Mouse (Mus musculus): ENCODE results near the gene Vps25. TPM values are rescaled to one million over a fixed set of nuclear protein-coding genes. Genes with fewer than 3 reads are reported as not detected.

Gene Vps25
- polyA plus RNA-seq, 1 experiment from 2014 or later, result 93.6 TPM

- 2% methylated on average over 32 of the region's 32 CpGs for WGBS
- no peaks in the 10 kb centered on the region for H3K9me3 ChIP-seq
- no peak overlapping the region for H3K27ac ChIP-seq
- peak overlapping the region; percentile 97 for H3K4me2 ChIP-seq (replicated peaks)
- peak overlapping the region; percentile 55; the same call in 1 of the 2 replicates for H3K4me3 ChIP-seq
- ATAC-seq (ENCODE audit: insufficient number of reproducible peaks, insufficient read depth, low FRiP score, low TSS enrichment), result no peak
- H3K36me3 ChIP-seq, result peaks cover 4% of the 10 kb centered on the region; the same call in 1 of the 2 replicates
- peaks cover 57% of the 10 kb centered on the region for H3K4me1 ChIP-seq
- H3K27me3 ChIP-seq, result peaks cover 49% of the 10 kb centered on the region
- no peak overlapping the region for H3K9ac ChIP-seq
Observed at GRCm38 (mm10) chr11:101263138-101263988, 9.9 kb downstream of the Vps25 start.

DNA sequence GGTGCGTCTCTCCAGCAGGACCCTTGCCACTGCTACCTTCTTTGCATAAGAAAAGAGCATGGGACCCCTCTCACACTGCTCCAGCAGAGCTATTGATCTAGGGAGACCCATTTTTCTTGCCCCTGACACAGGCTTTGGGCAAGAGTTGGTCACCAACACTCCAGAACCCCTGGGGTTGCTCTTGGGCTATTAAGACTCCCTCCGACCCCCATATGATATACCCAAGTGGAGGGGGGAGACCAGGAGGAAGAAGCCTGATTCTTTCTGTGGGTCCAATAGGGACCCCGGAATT, 10.4 kb downstream of the Vps25 start:
- WGBS, result 8% methylated on average over 3 of the region's 3 CpGs

DNA sequence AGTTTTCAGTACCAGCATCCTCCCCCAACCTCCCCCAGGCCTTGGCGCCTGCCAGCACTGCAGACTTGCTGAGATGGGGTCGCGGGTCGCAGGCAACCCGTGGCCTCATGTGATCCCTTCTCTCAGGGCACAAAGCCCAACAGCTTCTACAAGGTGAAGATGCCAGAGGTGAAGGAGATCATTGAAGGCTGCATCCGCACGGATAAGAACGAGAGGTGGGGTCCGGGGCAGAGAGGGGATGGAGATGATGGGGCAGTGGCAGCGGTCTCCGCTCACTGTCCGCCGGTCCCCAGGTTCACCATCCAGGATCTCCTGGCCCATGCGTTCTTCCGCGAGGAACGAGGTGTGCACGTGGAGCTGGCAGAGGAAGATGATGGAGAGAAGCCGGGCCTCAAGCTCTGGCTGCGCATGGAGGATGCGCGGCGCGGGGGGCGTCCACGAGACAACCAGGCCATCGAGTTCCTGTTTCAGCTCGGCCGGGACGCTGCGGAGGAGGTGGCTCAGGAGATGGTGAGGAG, 11.5 kb downstream of the Vps25 start:
- H3K9me3 ChIP-seq, result no peaks in the 10 kb centered on the region
- no peak overlapping the region for H3K27ac ChIP-seq
- 1% methylated on average over 31 of the region's 31 CpGs for WGBS
- H3K27me3 ChIP-seq, result peaks cover 53% of the 10 kb centered on the region
- no peak for ATAC-seq (ENCODE audit: insufficient number of reproducible peaks, insufficient read depth, low FRiP score, low TSS enrichment)
- H3K4me1 ChIP-seq, result peaks cover 46% of the 10 kb centered on the region
- peak overlapping the region; percentile 35 for H3K4me3 ChIP-seq
- H3K9ac ChIP-seq, result peak overlapping the region; percentile 32; the same call in 1 of the 2 replicates
- peak overlapping the region; percentile 52 for H3K4me2 ChIP-seq (replicated peaks)
- no peaks in the 10 kb centered on the region for H3K36me3 ChIP-seq

More for the DNA sequence above, 10.4 kb downstream of the Vps25 start:
- no peak overlapping the region for H3K4me2 ChIP-seq (replicated peaks)
- no peak overlapping the region for H3K4me3 ChIP-seq
- no peaks in the 10 kb centered on the region for H3K9me3 ChIP-seq
- peaks cover 53% of the 10 kb centered on the region for H3K27me3 ChIP-seq
- no peak overlapping the region for H3K27ac ChIP-seq
- H3K4me1 ChIP-seq, result peaks cover 57% of the 10 kb centered on the region
- no peak overlapping the region for H3K9ac ChIP-seq
- no peak for ATAC-seq (ENCODE audit: insufficient number of reproducible peaks, insufficient read depth, low FRiP score, low TSS enrichment)
- peaks cover 4% of the 10 kb centered on the region; the same call in 1 of the 2 replicates for H3K36me3 ChIP-seq

DNA sequence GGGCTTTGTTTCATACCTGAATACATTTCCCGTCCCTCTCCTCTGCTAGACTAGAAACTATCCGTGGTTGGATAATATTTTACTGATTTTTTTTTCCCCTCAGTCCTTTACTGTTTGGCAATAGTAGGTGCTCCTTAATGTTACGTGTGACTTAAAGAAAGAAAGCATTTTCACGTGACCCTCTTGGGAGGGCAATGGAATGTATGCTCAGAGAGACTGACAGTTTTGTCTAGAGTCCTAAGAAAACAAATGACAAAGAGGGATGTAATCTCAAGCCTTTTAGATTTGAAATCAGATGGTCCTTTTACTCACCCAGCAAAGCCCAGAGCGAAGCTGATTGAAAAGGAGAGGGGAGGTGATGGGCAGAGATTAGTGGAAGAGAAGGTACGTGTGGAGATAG, 12.4 kb downstream of the Vps25 start:
- Histone ChIP-seq H3K9me3 (no peaks in the 10 kb centered on the region), H3K27ac (no peak overlapping the region), H3K4me2 (replicated peaks) (peak overlapping the region; percentile 52), H3K9ac (no peak overlapping the region), H3K36me3 (no peaks in the 10 kb centered on the region), H3K4me1 (peaks cover 42% of the 10 kb centered on the region), H3K27me3 (peaks cover 53% of the 10 kb centered on the region), H3K4me3 (peak overlapping the region; percentile 35; the same call in 1 of the 2 replicates)
- 22% methylated on average over 6 of the region's 6 CpGs for WGBS
- no peak for ATAC-seq (ENCODE audit: insufficient number of reproducible peaks, insufficient read depth, low FRiP score, low TSS enrichment)

GRCm38 (mm10) chr11:101269577-101270116, 16.1 kb downstream of the Vps25 start:
- Histone ChIP-seq H3K9ac (no peak overlapping the region), H3K36me3 (no peaks in the 10 kb centered on the region), H3K27ac (no peak overlapping the region), H3K4me1 (peaks cover 15% of the 10 kb centered on the region), H3K4me3 (no peak overlapping the region), H3K9me3 (no peaks in the 10 kb centered on the region), H3K27me3 (peaks cover 24% of the 10 kb centered on the region), H3K4me2 (replicated peaks) (no peak overlapping the region)
- 34% methylated on average over 10 of the region's 10 CpGs for WGBS
- ATAC-seq (ENCODE audit: insufficient number of reproducible peaks, insufficient read depth, low FRiP score, low TSS enrichment), result no peak

GRCm38 (mm10) chr11:101272446-101272845, 18.9 kb downstream of the Vps25 start:
- H3K4me2 ChIP-seq (replicated peaks), result no peak overlapping the region
- H3K27ac ChIP-seq, result no peak overlapping the region
- H3K4me1 ChIP-seq, result peaks cover 9% of the 10 kb centered on the region
- 81% methylated on average over 3 of the region's 3 CpGs for WGBS
- H3K27me3 ChIP-seq, result 0 out of 2 replicates have a peak, but pooled peaks cover 15% of the 10 kb centered on the region
- H3K36me3 ChIP-seq, result peaks cover 11% of the 10 kb centered on the region; the same call in 1 of the 2 replicates
- H3K9ac ChIP-seq, result no peak overlapping the region
- no peak for ATAC-seq (ENCODE audit: insufficient number of reproducible peaks, insufficient read depth, low FRiP score, low TSS enrichment)
- H3K9me3 ChIP-seq, result no peaks in the 10 kb centered on the region
- H3K4me3 ChIP-seq, result no peak overlapping the region

DNA sequence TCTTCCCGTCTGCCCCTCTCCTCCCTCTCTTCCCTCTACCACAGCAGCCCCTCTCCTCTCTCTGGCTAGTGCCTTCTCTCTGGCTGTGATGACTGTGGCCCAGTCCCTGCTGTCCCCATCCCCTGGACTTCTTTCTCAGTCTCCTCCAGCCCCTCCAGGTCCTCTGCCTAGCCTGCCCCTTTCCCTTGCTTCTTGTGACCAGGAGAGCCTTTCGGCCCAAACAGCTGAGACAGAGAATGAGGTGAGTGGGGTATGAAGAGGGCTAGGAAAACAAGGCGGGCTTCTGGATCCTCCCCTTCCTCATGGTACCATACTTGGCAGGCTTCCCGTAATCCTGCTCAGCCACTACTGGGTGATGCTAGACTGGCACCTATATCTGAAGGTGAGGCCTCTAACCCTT, 21.8 kb downstream of the Vps25 start:
- Histone ChIP-seq H3K9ac (no peak overlapping the region), H3K4me2 (replicated peaks) (no peak overlapping the region), H3K9me3 (no peaks in the 10 kb centered on the region), H3K4me3 (no peak overlapping the region), H3K4me1 (peaks cover 18% of the 10 kb centered on the region), H3K27ac (no peak overlapping the region), H3K36me3 (peaks cover 11% of the 10 kb centered on the region; the same call in 1 of the 2 replicates), H3K27me3 (0 out of 2 replicates have a peak, but pooled peaks cover 9% of the 10 kb centered on the region)
- WGBS, result 73% methylated on average over 4 of the region's 4 CpGs
- ATAC-seq (ENCODE audit: insufficient number of reproducible peaks, insufficient read depth, low FRiP score, low TSS enrichment), result no peak

GRCm38 (mm10) chr11:101276319-101277070, 23.0 kb downstream of the Vps25 start:
- 29% methylated on average over 26 of the region's 27 CpGs for WGBS
- Histone ChIP-seq H3K9me3 (no peaks in the 10 kb centered on the region), H3K27ac (no peak overlapping the region), H3K9ac (0 out of 2 replicates have a peak overlapping the region, but pooled peaks have one; percentile 25), H3K4me3 (peak overlapping the region; percentile 12), H3K4me1 (peaks cover 18% of the 10 kb centered on the region), H3K27me3 (0 out of 2 replicates have a peak, but pooled peaks cover 6% of the 10 kb centered on the region), H3K4me2 (replicated peaks) (peak overlapping the region; percentile 73), H3K36me3 (peaks cover 11% of the 10 kb centered on the region; the same call in 1 of the 2 replicates)
- no peak for ATAC-seq (ENCODE audit: insufficient number of reproducible peaks, insufficient read depth, low FRiP score, low TSS enrichment)

- Histone ChIP-seq H3K27ac (no peak overlapping the region), H3K27me3 (0 out of 2 replicates have a peak, but pooled peaks cover 4% of the 10 kb centered on the region), H3K4me2 (replicated peaks) (peak overlapping the region; percentile 73), H3K9me3 (no peaks in the 10 kb centered on the region), H3K36me3 (peaks cover 11% of the 10 kb centered on the region; the same call in 1 of the 2 replicates), H3K4me3 (peak overlapping the region; percentile 62), H3K9ac (peak overlapping the region; percentile 62), H3K4me1 (peaks cover 18% of the 10 kb centered on the region)
- no peak for ATAC-seq (ENCODE audit: insufficient number of reproducible peaks, insufficient read depth, low FRiP score, low TSS enrichment)
- WGBS, result 74% methylated on average over 12 of the region's 12 CpGs
Observed at GRCm38 (mm10) chr11:101277381-101278222, 24.1 kb downstream of the Vps25 start.

DNA sequence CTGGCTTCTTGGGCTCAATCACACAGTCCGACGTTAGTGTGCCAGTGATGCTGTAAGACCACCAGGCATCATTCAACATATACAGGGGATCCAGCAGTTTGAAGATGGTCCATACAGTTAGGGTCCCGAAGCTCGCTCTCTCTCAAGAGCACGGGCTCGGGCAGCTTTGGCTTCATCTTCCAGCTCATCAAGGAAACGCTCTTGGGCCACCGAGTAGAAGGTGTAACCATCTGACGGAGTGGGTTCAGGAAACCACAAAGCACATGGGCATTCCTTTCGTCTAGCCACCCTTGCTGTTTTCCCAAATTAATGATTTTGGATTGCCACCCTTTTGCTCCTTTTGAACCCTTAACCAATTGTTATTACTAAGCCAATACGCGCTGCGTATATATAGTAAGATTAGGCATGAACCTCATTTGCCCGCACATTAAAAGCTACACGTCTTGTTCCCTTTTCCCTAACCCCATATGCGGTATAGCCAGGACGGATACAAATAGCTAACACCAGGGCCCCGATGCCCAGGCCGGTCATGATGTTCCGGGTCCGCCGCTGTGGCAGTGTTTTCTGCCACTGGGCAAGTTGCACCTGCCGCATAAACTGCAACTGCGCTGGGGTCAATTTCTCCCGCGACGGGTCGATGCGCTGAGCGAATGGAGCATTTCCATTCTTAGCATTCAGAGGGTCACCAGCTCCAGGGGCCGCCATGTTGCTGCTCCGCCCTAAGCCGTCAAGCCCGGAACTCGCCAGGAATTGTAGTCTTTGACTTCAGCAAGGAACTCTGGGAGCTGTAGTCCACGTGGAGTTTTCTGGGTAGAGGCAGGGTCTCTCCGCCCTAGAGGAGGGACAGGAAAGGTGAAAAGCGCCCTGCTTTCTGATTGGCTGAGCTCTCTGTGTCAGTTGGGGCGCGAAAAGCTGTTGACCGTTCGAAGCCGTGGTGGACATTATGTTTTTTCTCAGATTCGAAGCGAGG, 25.0 kb downstream of the Vps25 start, which contains the start of the genes Cntd1 and Coa3:
Gene Cntd1 (plus strand): TSS at position 790 of the 970 bp plus-strand sequence.
Gene Coa3 (minus strand): TSS at position 892 of the 970 bp plus-strand sequence.
- 0 out of 2 replicates have a peak within 1 kb of the TSS, but pooled peaks have one; percentile 32 for H3K27ac ChIP-seq
- peak within 1 kb of the TSS; percentile 62 for H3K9ac ChIP-seq
- no peaks in the 10 kb centered on the region for H3K9me3 ChIP-seq
- peaks cover 11% of the 10 kb centered on the region; the same call in 1 of the 2 replicates for H3K36me3 ChIP-seq
- peaks cover 18% of the 10 kb centered on the region for H3K4me1 ChIP-seq
- 0 out of 2 replicates have a peak, but pooled peaks cover 4% of the 10 kb centered on the region for H3K27me3 ChIP-seq
- peak within 1 kb of the TSS; percentile 73 for H3K4me2 ChIP-seq (replicated peaks)
- peak; percentile 91 for ATAC-seq (ENCODE audit: insufficient number of reproducible peaks, insufficient read depth, low FRiP score, low TSS enrichment)
- 11% methylated on average over 45 of the region's 45 CpGs for WGBS
- H3K4me3 ChIP-seq, result peak within 1 kb of the TSS; percentile 62
